Mouse (Mus musculus) MEL (cell line): Measurements from ENCODE around the gene Itga5. TPM values are rescaled to one million over a fixed set of nuclear protein-coding genes. Genes with fewer than 3 reads are reported as not detected.

Experiments
- DNase-seq: peaks from one replicate; pipeline ENCODE4 v3.0.0; 2011; ENCODE audit warnings: low read depth, low spot score
- H3K27ac ChIP-seq: 2 replicates; pipeline ENCODE4 v1.5.1; 2012; ENCODE audit warnings: low read depth, mild to moderate bottlenecking, control low read depth, low read length, moderate library complexity; ENCODE audit not compliant: control insufficient read depth
- H3K27me3 ChIP-seq, 2 experiments: fragments of 150-350 bp in 1 of 2; sonication (generic) in 1 of 2; 2 replicates each; pipeline ENCODE4 v1.6.1; 2012; ENCODE audit warnings: low read length in 2 of 2, mild to moderate bottlenecking in 2 of 2, improper control_type of control experiment in 1 of 2, moderate library complexity in 1 of 2; ENCODE audit not compliant: insufficient read depth in 2 of 2, control insufficient read depth in 1 of 2
- H3K36me3 ChIP-seq, 2 experiments: 2 replicates each; pipeline ENCODE4 v1.6.1; 2012 to 2014; ENCODE audit warnings: low read length in 2 of 2, improper control_type of control experiment in 1 of 2, inconsistent platforms in 1 of 2, mild to moderate bottlenecking in 1 of 2; ENCODE audit not compliant: insufficient read depth in 2 of 2, control insufficient read depth in 1 of 2
- H3K4me1 ChIP-seq, 2 experiments: fragments of 150-350 bp in 1 of 2; sonication (generic) in 1 of 2; 2 replicates each; pipeline ENCODE4 v1.6.1; 2012; ENCODE audit warnings: low read length in 2 of 2, improper control_type of control experiment in 1 of 2, mild to moderate bottlenecking in 1 of 2; ENCODE audit not compliant: insufficient read depth in 2 of 2, control insufficient read depth in 1 of 2
- H3K4me3 ChIP-seq, 2 experiments: fragments of 150-350 bp in 1 of 2; sonication (generic) in 1 of 2; 2 replicates each; pipeline ENCODE4 v1.5.1; 2012; ENCODE audit warnings: low read depth in 2 of 2, low read length in 2 of 2, mild to moderate bottlenecking in 2 of 2, moderate library complexity in 2 of 2, control low read depth in 1 of 2, improper control_type of control experiment in 1 of 2; ENCODE audit not compliant: control insufficient read depth in 1 of 2, insufficient read depth in 1 of 2
- H3K79me2 ChIP-seq: 2 replicates; pipeline ENCODE4 v1.6.1; 2012; ENCODE audit warnings: mild to moderate bottlenecking, low read length, moderate library complexity; ENCODE audit not compliant: control insufficient read depth, poor library complexity, insufficient read depth
- H3K9ac ChIP-seq: 2 replicates; pipeline ENCODE4 v1.6.1; 2012; ENCODE audit warnings: low read depth, mild to moderate bottlenecking, control low read depth, low read length, moderate library complexity; ENCODE audit not compliant: control insufficient read depth, poor library complexity, severe bottlenecking
- H3K9me3 ChIP-seq: fragments of 150-350 bp; sonication (generic); replicated peaks from 2 replicates; pipeline ENCODE4 v1.6.1; 2012; ENCODE audit warnings: mild to moderate bottlenecking, low read length, improper control_type of control experiment, moderate library complexity; ENCODE audit not compliant: insufficient read depth
- CHD2 ChIP-seq: IDR thresholded peaks from 2 replicates; pipeline ENCODE4 v1.6.1; 2011; ENCODE audit warnings: low read length, improper control_type of control experiment
- CTCF ChIP-seq, 3 experiments: IDR thresholded peaks in 2 of 3; conservative IDR thresholded peaks in 1 of 3; 2 replicates each; pipeline ENCODE4 v1.5.1; 2011 to 2012; ENCODE audit warnings: low read length in 3 of 3, low read depth in 2 of 3, mild to moderate bottlenecking in 2 of 3, improper control_type of control experiment in 1 of 3, inconsistent platforms in 1 of 3, mixed read lengths in 1 of 3, moderate library complexity in 1 of 3; ENCODE audit not compliant: control insufficient read depth in 1 of 3, insufficient read depth in 1 of 3, poor library complexity in 1 of 3, severe bottlenecking in 1 of 3
- E2F4 ChIP-seq: IDR thresholded peaks from 2 replicates; pipeline ENCODE4 v1.6.1; 2011; ENCODE audit warnings: low read depth, low read length, improper control_type of control experiment, borderline replicate concordance
- ELF1 ChIP-seq: IDR thresholded peaks from 2 replicates; pipeline ENCODE4 v1.6.1; 2014; ENCODE audit warnings: low read depth, mild to moderate bottlenecking, inconsistent platforms, low read length, improper control_type of control experiment, moderate library complexity
- EP300 ChIP-seq, 2 experiments: IDR thresholded peaks; 2 replicates each; pipeline ENCODE4 v1.6.1; 2011; ENCODE audit warnings: improper control_type of control experiment in 2 of 2, low read length in 2 of 2, low read depth in 1 of 2, mild to moderate bottlenecking in 1 of 2
- ETS1 ChIP-seq: IDR thresholded peaks from 2 replicates; pipeline ENCODE4 v1.6.1; 2012; ENCODE audit warnings: low read depth, mild to moderate bottlenecking, inconsistent platforms, low read length, improper control_type of control experiment, moderate library complexity
- GABPA ChIP-seq: IDR thresholded peaks from 2 replicates; pipeline ENCODE4 v1.6.1; 2012; ENCODE audit warnings: low read depth, mild to moderate bottlenecking, inconsistent platforms, low read length, improper control_type of control experiment, moderate library complexity
- GATA1 ChIP-seq: IDR thresholded peaks from 2 replicates; pipeline ENCODE4 v1.6.1; 2011; ENCODE audit warnings: low read depth, low read length, improper control_type of control experiment
- HCFC1 ChIP-seq: IDR thresholded peaks from 2 replicates; pipeline ENCODE4 v1.6.1; 2012; ENCODE audit warnings: low read depth, mild to moderate bottlenecking, inconsistent platforms, low read length, improper control_type of control experiment, moderate library complexity
- KAT2A ChIP-seq: conservative IDR thresholded peaks from 2 replicates; pipeline ENCODE4 v1.6.1; 2012; ENCODE audit warnings: low read depth, low read length, improper control_type of control experiment, inconsistent platforms
- MAX ChIP-seq: IDR thresholded peaks from 2 replicates; pipeline ENCODE4 v1.6.1; 2011; ENCODE audit warnings: low read length, improper control_type of control experiment
- MAZ ChIP-seq: IDR thresholded peaks from 2 replicates; pipeline ENCODE4 v1.6.1; 2012; ENCODE audit warnings: low read depth, mild to moderate bottlenecking, inconsistent platforms, low read length, improper control_type of control experiment
- MEF2A ChIP-seq: IDR thresholded peaks from 2 replicates; pipeline ENCODE4 v1.6.1; 2014; ENCODE audit warnings: low read depth, mild to moderate bottlenecking, inconsistent platforms, low read length, improper control_type of control experiment; ENCODE audit not compliant: poor library complexity, insufficient replicate concordance, severe bottlenecking; ENCODE audit errors: extremely low read depth
- MXI1 ChIP-seq: IDR thresholded peaks from 2 replicates; pipeline ENCODE4 v1.6.1; 2011; ENCODE audit warnings: mild to moderate bottlenecking, low read depth, low read length, improper control_type of control experiment
- MYB ChIP-seq: IDR thresholded peaks from 2 replicates; pipeline ENCODE4 v1.6.1; 2011; ENCODE audit warnings: mild to moderate bottlenecking, low read depth, low read length, improper control_type of control experiment
- MYC ChIP-seq: IDR thresholded peaks from 2 replicates; pipeline ENCODE4 v1.6.1; 2011; ENCODE audit warnings: low read depth, mild to moderate bottlenecking, low read length, improper control_type of control experiment, moderate library complexity
- NELFE ChIP-seq: IDR thresholded peaks from 2 replicates; pipeline ENCODE4 v1.6.1; 2011; ENCODE audit warnings: low read depth, low read length, improper control_type of control experiment
- NRF1 ChIP-seq: IDR thresholded peaks from 2 replicates; pipeline ENCODE4 v1.6.1; 2014; ENCODE audit warnings: low read depth, mild to moderate bottlenecking, inconsistent platforms, low read length, improper control_type of control experiment, moderate library complexity; ENCODE audit not compliant: poor library complexity, insufficient read depth, severe bottlenecking
- POLR2A ChIP-seq, 2 experiments: IDR thresholded peaks; 2 replicates each; pipeline ENCODE4 v1.6.1; 2011 to 2012; ENCODE audit warnings: low read length in 2 of 2, mild to moderate bottlenecking in 2 of 2, control low read depth in 1 of 2, improper control_type of control experiment in 1 of 2, low read depth in 1 of 2, moderate library complexity in 1 of 2; ENCODE audit not compliant: control insufficient read depth in 1 of 2, insufficient read depth in 1 of 2, poor library complexity in 1 of 2
- RCOR1 ChIP-seq: IDR thresholded peaks from 2 replicates; pipeline ENCODE4 v1.6.1; 2012; ENCODE audit warnings: low read depth, mild to moderate bottlenecking, inconsistent platforms, low read length, improper control_type of control experiment
- SIN3A ChIP-seq: IDR thresholded peaks from 2 replicates; pipeline ENCODE4 v1.6.1; 2012; ENCODE audit warnings: low read length, improper control_type of control experiment, inconsistent platforms
- TAL1 ChIP-seq: IDR thresholded peaks from 2 replicates; pipeline ENCODE4 v1.6.1; 2012; ENCODE audit warnings: mild to moderate bottlenecking, inconsistent platforms, low read length, moderate library complexity, mixed read lengths
- TBP ChIP-seq: IDR thresholded peaks from 2 replicates; pipeline ENCODE4 v1.8.0; 2011; ENCODE audit warnings: low read depth, low read length, improper control_type of control experiment
- TCF12 ChIP-seq: IDR thresholded peaks from 2 replicates; pipeline ENCODE4 v1.6.1; 2014; ENCODE audit warnings: low read depth, mild to moderate bottlenecking, inconsistent platforms, low read length, improper control_type of control experiment, moderate library complexity
- UBTF ChIP-seq: IDR thresholded peaks from 2 replicates; pipeline ENCODE4 v1.6.1; 2012; ENCODE audit warnings: low read depth, mild to moderate bottlenecking, inconsistent platforms, low read length, improper control_type of control experiment, moderate library complexity, borderline replicate concordance; ENCODE audit not compliant: insufficient read depth
- USF2 ChIP-seq, 2 experiments: IDR thresholded peaks; 2 replicates each; pipeline ENCODE4 v1.6.1; 2011 to 2012; ENCODE audit warnings: improper control_type of control experiment in 2 of 2, low read length in 2 of 2, borderline replicate concordance in 1 of 2, inconsistent platforms in 1 of 2, low read depth in 1 of 2, mild to moderate bottlenecking in 1 of 2; ENCODE audit not compliant: insufficient read depth in 1 of 2
- ZKSCAN1 ChIP-seq: IDR thresholded peaks from 2 replicates; pipeline ENCODE4 v1.6.1; 2012; ENCODE audit warnings: low read depth, mild to moderate bottlenecking, inconsistent platforms, low read length, improper control_type of control experiment, moderate library complexity
- ZMIZ1 ChIP-seq: IDR thresholded peaks from 2 replicates; pipeline ENCODE4 v1.6.1; 2012; ENCODE audit warnings: low read depth, mild to moderate bottlenecking, inconsistent platforms, low read length, improper control_type of control experiment, moderate library complexity
- ZNF384 ChIP-seq: IDR thresholded peaks from 2 replicates; pipeline ENCODE4 v1.6.1; 2012; ENCODE audit warnings: low read depth, mild to moderate bottlenecking, inconsistent platforms, low read length, improper control_type of control experiment
- polyA plus RNA-seq, 2 experiments: library from polyadenylated mRNA; stranded (reverse) in 1 of 2; unstranded in 1 of 2; fragments of >175 nt in 1 of 2; fragments of >200 nt in 1 of 2; gene quantifications; 2 replicates each; pipeline versions ENCODE4 v1.2.1 to v1.2.4; 2012; ENCODE audit warnings: low replicate concordance in 2 of 2, low read depth in 1 of 2; ENCODE audit not compliant: insufficient read length in 2 of 2, insufficient read depth in 1 of 2, missing spikeins in 1 of 2
- total RNA-seq: library from RNA; depleted of rRNA; stranded (reverse); fragments of 300-350 nt; gene quantifications from 2 replicates; pipeline ENCODE4 v1.2.3, GENCODE M21; 2012

Itga5 gene
- total and polyA plus RNA-seq, 3 experiments = 6.0 to 17.4 TPM; not detected in 1

GRCm38 (mm10) chr15:103375112-103375800, 8.7 kb upstream of the Itga5 start:
- Histone ChIP-seq H3K79me2 (no peaks in the 10 kb centered on the region), H3K9ac (no peak overlapping the region), H3K27me3 (no peaks in the 10 kb centered on the region), H3K9me3 (no peaks in the 10 kb centered on the region), H3K4me1 (no peaks in the 10 kb centered on the region), H3K27ac (no peak overlapping the region), H3K4me3 (no peak overlapping the region), H3K36me3 (no peaks in the 10 kb centered on the region)
- DNase-seq = no peak
- no peak for TF ChIP-seq ETS1
- no peak for TF ChIP-seq GATA1
- no peak for TF ChIP-seq NRF1
- TF ChIP-seq KAT2A = no peak
- no peak for TF ChIP-seq RCOR1
- no peak for TF ChIP-seq MEF2A
- no peak for TF ChIP-seq MYB
- no peak for TF ChIP-seq GABPA
- TF ChIP-seq USF2 (IDR thresholded peaks at IDR 0.05; ENCODE audit: borderline replicate concordance in 1 of 2, insufficient read depth in 1 of 2, low read depth in 1 of 2, low read length in 2 of 2) = no peak
- TF ChIP-seq CTCF (IDR thresholded peaks at IDR 0.05 in 2 of 3, conservative IDR thresholded peaks at IDR 0.05 in 1 of 3; ENCODE audit: control insufficient read depth in 1 of 3, insufficient read depth in 1 of 3, low read depth in 2 of 3, low read length in 3 of 3, poor library complexity in 1 of 3, severe bottlenecking in 1 of 3) = no peak
- no peak for TF ChIP-seq NELFE
- TF ChIP-seq E2F4 = no peak
- no peak for TF ChIP-seq POLR2A (IDR thresholded peaks at IDR 0.05; ENCODE audit: control insufficient read depth in 1 of 2, insufficient read depth in 1 of 2, low read depth in 1 of 2, low read length in 2 of 2, poor library complexity in 1 of 2)
- no peak for TF ChIP-seq HCFC1
- TF ChIP-seq UBTF = no peak
- TF ChIP-seq MAZ = no peak
- TF ChIP-seq MYC = no peak
- TF ChIP-seq ZMIZ1 = no peak
- TF ChIP-seq SIN3A = no peak

- DNase-seq = no peak
- H3K27ac ChIP-seq = no peak overlapping the region
- H3K9me3 ChIP-seq = no peaks in the 10 kb centered on the region
- TF ChIP-seq MXI1 (no peak), ZNF384 (no peak), MAX (no peak), EP300 (IDR thresholded peaks at IDR 0.05; ENCODE audit: low read depth in 1 of 2, low read length in 2 of 2) (no peak), ZKSCAN1 (no peak), NELFE (no peak), MYC (no peak), CTCF (IDR thresholded peaks at IDR 0.05 in 2 of 3, conservative IDR thresholded peaks at IDR 0.05 in 1 of 3; ENCODE audit: control insufficient read depth in 1 of 3, insufficient read depth in 1 of 3, low read depth in 2 of 3, low read length in 3 of 3, poor library complexity in 1 of 3, severe bottlenecking in 1 of 3) (no peak), USF2 (IDR thresholded peaks at IDR 0.05; ENCODE audit: borderline replicate concordance in 1 of 2, insufficient read depth in 1 of 2, low read depth in 1 of 2, low read length in 2 of 2) (no peak), TBP (no peak), RCOR1 (no peak), TAL1 (no peak), E2F4 (no peak), CHD2 (no peak), TCF12 (no peak), GATA1 (no peak), ELF1 (no peak)
- peaks cover under 1 to 12% of the 10 kb centered on the region in 2 experiments; a peak in 3 of 4 replicates for H3K4me1 ChIP-seq
- no peak overlapping the region for H3K9ac ChIP-seq
- H3K27me3 ChIP-seq = no peaks in the 10 kb centered on the region
- peaks cover 0 to 4% of the 10 kb centered on the region in 2 experiments; a peak in 2 of 4 replicates for H3K36me3 ChIP-seq
- H3K79me2 ChIP-seq = no peaks in the 10 kb centered on the region
- H3K4me3 ChIP-seq = no peak overlapping the region
Observed at GRCm38 (mm10) chr15:103372461-103372860, 5.9 kb upstream of the Itga5 start.
